8 mouse cellular contexts compared by ENCODE assay signal in genomic region chr13:45539205-45539568, GRCm38 (mm10). TPM values are rescaled to one million over a fixed set of nuclear protein-coding genes. Genes with fewer than 3 reads are reported as not detected.
A peak's percentile ranks its signal among the peaks of the same experiment; 100 is the strongest.
DNase-seq lines count a peak whose midpoint lies in the region; ATAC-seq and TF ChIP-seq lines count a peak whose summit lies in the region.

No protein-coding gene starts in this region.

- 8% methylated on average over 10 of the region's 10 CpGs for WGBS in embryonic facial prominence, embryonic 13.5 days
- WGBS in heart, embryonic 10.5 days, result 12% methylated on average over 10 of the region's 10 CpGs
- 9% methylated on average over 10 of the region's 10 CpGs for WGBS in kidney, embryonic 14.5 days
- WGBS in liver, adult 2 months, result 22% methylated on average over 10 of the region's 10 CpGs
- 10% methylated on average over 10 of the region's 10 CpGs for WGBS in stomach, embryonic 16.5 days

- H3K9ac ChIP-seq in embryonic facial prominence, embryonic 13.5 days, result peak overlapping the region; percentile 69
- peak overlapping the region; percentile 55; the same call in 1 of the 2 replicates for H3K9ac ChIP-seq in kidney, embryonic 14.5 days (ENCODE audit: low read depth, low read length)
- H3K9ac ChIP-seq in liver, adult 2 months (ENCODE audit: low read depth, low read length), result no peak overlapping the region
- peak overlapping the region; percentile 61 for H3K9ac ChIP-seq in stomach, embryonic 16.5 days (ENCODE audit: low read length)

- DNase-seq in 416B (ENCODE audit: low read depth), result peak; percentile 70
- DNase-seq in adrenal gland, postnatal 4 days (ENCODE audit: low spot score in 2 of 2), result peak; percentile 26 to 60
- DNase-seq in heart, embryonic 10.5 days (ENCODE audit: low spot score), result peak; percentile 90
- DNase-seq in liver, adult 2 months (ENCODE audit: extremely low read depth, low read depth, low spot score), result peak; percentile 18
- peak; percentile 31 to 41 for DNase-seq in natural killer cell, adult 2 months (ENCODE audit: low spot score in 2 of 2)

- H3K4me1 ChIP-seq in embryonic facial prominence, embryonic 13.5 days, result peaks cover 14% of the 10 kb centered on the region
- peaks cover 49% of the 10 kb centered on the region for H3K4me1 ChIP-seq in heart, embryonic 10.5 days
- peaks cover under 1% of the 10 kb centered on the region; the same call in 1 of the 2 replicates for H3K4me1 ChIP-seq in kidney, embryonic 14.5 days (ENCODE audit: control insufficient read depth, insufficient read depth, low read length)
- no peaks in the 10 kb centered on the region for H3K4me1 ChIP-seq in liver, adult 2 months (ENCODE audit: control insufficient read depth, insufficient read depth, low read length)
- H3K4me1 ChIP-seq in stomach, embryonic 16.5 days (ENCODE audit: control insufficient read depth, insufficient read depth, low read length), result peaks cover 3% of the 10 kb centered on the region; the same call in 1 of the 2 replicates

- no peaks in the 10 kb centered on the region for H3K79me2 ChIP-seq in liver, adult 2 months (ENCODE audit: control insufficient read depth, insufficient read depth, low read length)

- no peaks in the 10 kb centered on the region for H3K9me3 ChIP-seq in embryonic facial prominence, embryonic 13.5 days
- no peaks in the 10 kb centered on the region for H3K9me3 ChIP-seq in heart, embryonic 10.5 days
- no peaks in the 10 kb centered on the region for H3K9me3 ChIP-seq in kidney, embryonic 14.5 days (ENCODE audit: control insufficient read depth, low read length)
- H3K9me3 ChIP-seq in stomach, embryonic 16.5 days (replicated peaks; ENCODE audit: control insufficient read depth, low read length), result no peaks in the 10 kb centered on the region

- no peaks in the 10 kb centered on the region for H3K27me3 ChIP-seq in embryonic facial prominence, embryonic 13.5 days
- no peaks in the 10 kb centered on the region for H3K27me3 ChIP-seq in heart, embryonic 10.5 days (ENCODE audit: insufficient read depth, poor library complexity, severe bottlenecking)
- H3K27me3 ChIP-seq in kidney, embryonic 14.5 days (ENCODE audit: control insufficient read depth, insufficient read depth, low read length), result no peaks in the 10 kb centered on the region
- no peaks in the 10 kb centered on the region for H3K27me3 ChIP-seq in liver, adult 2 months (ENCODE audit: control insufficient read depth, insufficient read depth, low read length)
- H3K27me3 ChIP-seq in stomach, embryonic 16.5 days (ENCODE audit: control insufficient read depth, insufficient read depth, low read length), result no peaks in the 10 kb centered on the region

- peak overlapping the region; percentile 74 for H3K4me2 ChIP-seq in embryonic facial prominence, embryonic 13.5 days
- H3K4me2 ChIP-seq in kidney, embryonic 14.5 days (replicated peaks; ENCODE audit: low read depth, low read length), result peak overlapping the region; percentile 70
- H3K4me2 ChIP-seq in stomach, embryonic 16.5 days (ENCODE audit: low read depth, low read length), result peak overlapping the region; percentile 74

- peak; percentile 82 for TF ChIP-seq CTCF in liver, adult 2 months (IDR thresholded peaks at IDR 0.05; ENCODE audit: low read depth, low read length)

- H3K4me3 ChIP-seq in embryonic facial prominence, embryonic 13.5 days, result peak overlapping the region; percentile 44
- H3K4me3 ChIP-seq in heart, embryonic 10.5 days, result peak overlapping the region; percentile 54
- H3K4me3 ChIP-seq in kidney, embryonic 14.5 days (ENCODE audit: low read length), result peak overlapping the region; percentile 32
- no peak overlapping the region for H3K4me3 ChIP-seq in liver, adult 2 months (ENCODE audit: insufficient read depth, low read depth, low read length)
- peak overlapping the region; percentile 45 for H3K4me3 ChIP-seq in stomach, embryonic 16.5 days (replicated peaks; ENCODE audit: low read length)

- ATAC-seq in embryonic facial prominence, embryonic 13.5 days (ENCODE audit: insufficient number of reproducible peaks, insufficient read depth, low FRiP score, low TSS enrichment, low read depth), result peak; percentile 69
- peak; percentile 92 for ATAC-seq in kidney, embryonic 14.5 days (ENCODE audit: low FRiP score, low TSS enrichment)
- peak; percentile 78 for ATAC-seq in stomach, embryonic 16.5 days (ENCODE audit: insufficient read depth, low FRiP score)

- peak overlapping the region; percentile 51 for H3K27ac ChIP-seq in embryonic facial prominence, embryonic 13.5 days
- H3K27ac ChIP-seq in heart, embryonic 10.5 days, result peak overlapping the region; percentile 87
- no peak overlapping the region; the same call in 1 of the 2 replicates for H3K27ac ChIP-seq in kidney, embryonic 14.5 days (ENCODE audit: low read depth, low read length)
- no peak overlapping the region for H3K27ac ChIP-seq in liver, adult 2 months (replicated peaks; ENCODE audit: insufficient read depth, low read depth, low read length)
- 0 out of 2 replicates have a peak overlapping the region, but pooled peaks have one; percentile 26 for H3K27ac ChIP-seq in stomach, embryonic 16.5 days (ENCODE audit: low read length)

- no peak for TF ChIP-seq POLR2A in liver, adult 2 months (IDR thresholded peaks at IDR 0.05; ENCODE audit: extremely low read depth, insufficient read depth, low read length)

- peaks cover 11% of the 10 kb centered on the region for H3K36me3 ChIP-seq in embryonic facial prominence, embryonic 13.5 days
- peaks cover 62% of the 10 kb centered on the region; the same call in 1 of the 2 replicates for H3K36me3 ChIP-seq in heart, embryonic 10.5 days
- H3K36me3 ChIP-seq in kidney, embryonic 14.5 days (ENCODE audit: control insufficient read depth, insufficient read depth, low read length), result no peaks in the 10 kb centered on the region
- no peaks in the 10 kb centered on the region for H3K36me3 ChIP-seq in liver, adult 2 months (ENCODE audit: control insufficient read depth, insufficient read depth, low read length)
- no peaks in the 10 kb centered on the region for H3K36me3 ChIP-seq in stomach, embryonic 16.5 days (ENCODE audit: control insufficient read depth, insufficient read depth, low read length)

RNA-seq across cellular contexts. Expression of gene Gmpr, which starts 31.9 kb away (rescaled TPM):
- 10 to 100 TPM; 48.7 to 54.5 TPM for total RNA-seq in adrenal gland, postnatal 4 days (2021)
- polyA plus RNA-seq in embryonic facial prominence, embryonic 13.5 days (2015; fragmentation: Nextera tagmentation; extraction: Ambion mirVana), result 27.7 and 36.9 TPM in 2 replicates
- 133 and 207 TPM in 2 replicates for polyA plus RNA-seq in heart, embryonic 10.5 days (2016; fragmentation: Nextera tagmentation; extraction: Ambion mirVana)
- 38.7 and 48.9 TPM in 2 replicates for polyA plus RNA-seq in kidney, embryonic 14.5 days (2014; fragmentation: Nextera tagmentation; extraction: Ambion mirVana)
- total RNA-seq in liver, adult 2 months (2014; rRNA removed), result 0.74 and 1.1 TPM in 2 replicates
- 1.5 and 2.2 TPM in 2 replicates for polyA plus RNA-seq in liver, adult 2 months (2012; rRNA removed)
- 39.8 and 50.5 TPM in 2 replicates for polyA plus RNA-seq in stomach, embryonic 16.5 days (2015; fragmentation: Nextera tagmentation; extraction: Ambion mirVana)

Comparison
In these comparisons a context has a peak if more than half of its experiments do, and no peak if none do; other contexts are left out.
1. DNase-seq: peak in every context shown above with its lines; median percentile 90 in heart, embryonic 10.5 days; 70 in 416B; 43 in adrenal gland, postnatal 4 days; 36 in natural killer cell, adult 2 months; 18 in liver, adult 2 months.
2. H3K27ac ChIP-seq: peak in embryonic facial prominence, embryonic 13.5 days (single experiment), heart, embryonic 10.5 days (single experiment) and stomach, embryonic 16.5 days (single experiment); none in kidney, embryonic 14.5 days (single experiment) and liver, adult 2 months (single experiment).
3. Peak in every context shown above with its lines, with median percentiles within 50 percentile points of each other: ATAC-seq and H3K4me2 ChIP-seq.